Mouse (Mus musculus): ENCODE measurements around the gene Gm21762. TPM values are rescaled to one million over a fixed set of nuclear protein-coding genes. Genes with fewer than 3 reads are reported as not detected.

Gm21762 gene
- 1.6 TPM for total RNA-seq (2023)

DNA sequence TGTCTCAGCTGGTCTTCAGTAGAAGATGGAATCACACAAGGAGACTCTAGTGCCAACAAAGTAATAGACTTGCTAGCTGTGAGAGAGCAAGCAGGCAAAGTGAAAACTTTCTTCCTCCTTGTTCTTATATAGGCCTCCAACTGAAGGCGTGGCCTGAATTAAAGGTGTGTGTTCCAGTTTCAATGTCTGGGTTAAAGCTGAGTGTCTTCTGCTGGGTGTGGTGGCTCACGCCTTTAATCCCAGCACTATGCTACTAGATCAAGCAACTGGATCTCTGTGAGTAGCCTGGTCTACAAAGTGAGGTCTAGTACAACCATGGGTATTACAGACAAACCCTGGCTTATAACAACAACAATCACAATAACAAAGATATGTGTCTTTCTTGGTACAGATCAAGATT lies at the start of gene Gm21762:
TSS of gene Gm21762 (minus strand) at position 101 of the 400 bp plus-strand sequence.

GRCm38 (mm10) chr13:120262870-120263269 lies 47.1 kb upstream of the Gm21762 start, which contains the start of gene AF067061:
Gene AF067061, plus strand, starts transcription at chr13:120263114.

GRCm38 (mm10) chr13:120238811-120239210 lies 23.1 kb upstream of the Gm21762 start, which contains the start of gene Gm21731:
Gene Gm21731, plus strand, starts transcription at chr13:120239111.

DNA sequence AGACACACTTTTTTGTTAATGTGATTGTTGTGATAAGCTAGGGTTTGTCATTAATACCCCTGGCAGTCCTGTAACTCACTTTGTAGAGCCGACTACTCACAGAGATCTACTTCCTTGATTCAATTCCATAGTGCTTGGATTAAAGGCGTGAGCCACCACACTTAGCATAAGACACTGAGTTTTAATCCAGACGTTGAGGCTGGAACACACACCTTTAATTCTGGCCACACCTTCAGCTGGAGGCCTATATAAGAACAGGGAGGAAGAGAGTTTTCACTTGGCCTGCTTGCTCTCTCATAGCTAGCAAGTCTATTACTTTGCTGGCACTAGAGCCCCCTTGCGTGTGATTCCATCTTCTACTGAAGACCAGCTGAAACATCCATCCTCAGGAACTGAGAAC lies 43.6 kb downstream of the Gm21762 start, which contains the start of gene Gm21818:
TSS of gene Gm21818 (plus strand) at position 301 of the 400 bp plus-strand sequence.

Other genes starting within 250 kb of the Gm21762 start
- gene Gm36079, start 188.9 kb downstream of the Gm21762 start, total RNA-seq (2023), result not detected
- 0.47 TPM for gene Gm21188, start 163.8 kb downstream of the Gm21762 start, total RNA-seq (2023)
- gene Gm20767, start 75.7 kb downstream of the Gm21762 start, total RNA-seq (2023), result not detected
- not detected for gene Gm21818, start 43.5 kb downstream of the Gm21762 start, total RNA-seq (2023)
- gene Gm21731, start 23.2 kb upstream of the Gm21762 start, total RNA-seq (2023), result not detected
- gene AF067061, start 47.2 kb upstream of the Gm21762 start, total RNA-seq (2023), result not detected
- 5.4 TPM for gene BC147527, start 84.4 kb upstream of the Gm21762 start, total RNA-seq (2023)
- not detected for gene Tcstv3, start 100.9 kb upstream of the Gm21762 start, total RNA-seq (2023)

All from CD4-positive naive resting alpha-beta T cell, adult 76 days (primary cell).